Mouse (Mus musculus) spleen, adult 2 months (tissue): ENCODE data around the gene Tcf25.

Experiments
- CTCF ChIP-seq: fragments of 200-500 bp; IDR thresholded peaks from 2 replicates; pipeline ENCODE4 v1.5.1; 2011; ENCODE audit warnings: mild to moderate bottlenecking, inconsistent platforms; ENCODE audit not compliant: insufficient read depth, insufficient read length, insufficient replicate concordance; ENCODE audit errors: extremely low read depth
- POLR2A ChIP-seq: fragments of 200-500 bp; IDR thresholded peaks from 2 replicates; pipeline ENCODE4 v1.6.1; 2011; ENCODE audit warnings: low read depth, low read length, inconsistent platforms

DNA sequence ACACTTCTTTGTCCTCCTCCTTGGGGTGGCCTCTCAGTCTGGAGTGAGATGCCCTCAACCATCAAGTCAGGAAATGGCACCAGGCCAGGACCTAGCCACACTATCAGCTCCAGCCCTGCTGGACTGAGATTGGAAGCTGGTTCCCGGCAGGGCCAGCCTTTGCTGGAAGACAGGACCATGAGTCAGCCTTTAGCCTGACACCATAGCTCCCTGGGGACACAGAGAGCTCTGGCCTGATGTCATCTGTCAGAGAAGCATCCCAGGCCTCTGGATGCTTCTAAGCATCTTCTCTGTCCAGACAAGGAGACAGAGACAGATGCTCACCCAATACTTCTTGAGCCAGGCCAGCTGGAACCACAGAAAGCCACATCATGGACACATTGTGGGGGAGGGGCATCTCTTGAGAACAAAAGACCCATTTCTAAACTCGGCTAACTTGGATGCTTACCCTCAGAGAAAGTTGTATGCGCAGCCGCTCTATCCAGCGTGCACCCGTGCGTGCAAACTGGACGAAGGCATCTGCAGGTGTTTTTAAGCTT, 36.6 kb downstream of the Tcf25 start:
- TF ChIP-seq CTCF (no peak), POLR2A (no peak)
